Mouse (Mus musculus) cortical plate, adult 2 months (tissue): ENCODE data around the gene Eif5a. TPM values are rescaled to one million over a fixed set of nuclear protein-coding genes. Genes with fewer than 3 reads are reported as not detected.
"Not testable (repeated sequence)": the region's sequence is repeated elsewhere in the genome, so short reads cannot be mapped to it uniquely, and the experiment has no call there.

Experiments used
- H3K27ac ChIP-seq: fragments of 200-500 bp; 2 replicates; pipeline ENCODE4 v1.5.1; 2012; ENCODE audit warnings: low read length, control low read depth, inconsistent platforms; ENCODE audit not compliant: insufficient read depth
- H3K4me1 ChIP-seq: fragments of 200-500 bp; 2 replicates; pipeline ENCODE4 v1.6.1; 2011; ENCODE audit warnings: low read length; ENCODE audit not compliant: control insufficient read depth, insufficient read depth
- H3K4me3 ChIP-seq: fragments of 200-500 bp; 2 replicates; pipeline ENCODE4 v1.5.1; 2011; ENCODE audit warnings: mild to moderate bottlenecking, low read length, control low read depth; ENCODE audit not compliant: insufficient read depth
- CTCF ChIP-seq: fragments of 200-500 bp; IDR thresholded peaks from 2 replicates; pipeline ENCODE4 v1.5.1; 2011; ENCODE audit warnings: mild to moderate bottlenecking, control low read depth, low read length; ENCODE audit not compliant: insufficient read depth; ENCODE audit errors: extremely low read depth
- POLR2A ChIP-seq: fragments of 200-500 bp; IDR thresholded peaks from 2 replicates; pipeline ENCODE4 v1.6.1; 2011; ENCODE audit warnings: mild to moderate bottlenecking, low read length, control low read depth; ENCODE audit not compliant: insufficient read depth; ENCODE audit errors: extremely low read depth
- polyA plus RNA-seq: library from polyadenylated mRNA; depleted of rRNA; stranded (reverse); fragments of >200 nt; gene quantifications from 2 replicates; pipeline ENCODE4 v1.2.3, GENCODE M21; 2012

Gene Eif5a
- polyA plus RNA-seq, 1 experiment = 581 TPM

DNA sequence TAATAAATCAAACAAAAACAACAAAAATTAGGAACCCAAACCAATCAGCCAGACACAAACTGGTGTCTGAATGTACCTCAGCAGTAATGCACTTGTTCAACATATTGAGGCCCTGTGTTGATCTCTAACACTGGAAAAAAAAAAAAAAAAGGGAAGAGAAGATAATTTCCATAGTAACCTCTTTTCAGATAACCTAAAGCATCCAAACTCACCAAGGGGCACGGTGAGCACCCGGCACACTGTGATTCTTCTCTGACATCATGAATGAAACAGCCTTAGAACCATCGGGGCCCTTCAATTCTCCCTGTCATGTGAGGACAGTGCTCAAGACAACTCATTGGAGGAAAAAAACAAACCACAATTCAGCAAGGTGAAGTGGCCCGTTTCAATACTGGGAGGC is 8.0 kb upstream of the Eif5a start:
- TF ChIP-seq CTCF = no peak
- TF ChIP-seq POLR2A = no peak
- no peak overlapping the region for H3K4me3 ChIP-seq
- H3K4me1 ChIP-seq = no peaks in the 10 kb centered on the region
- no peak overlapping the region for H3K27ac ChIP-seq

- no peak for TF ChIP-seq CTCF
- TF ChIP-seq POLR2A = no peak
- H3K4me1 ChIP-seq = no peaks in the 10 kb centered on the region
- H3K27ac ChIP-seq = no peak overlapping the region
- H3K4me3 ChIP-seq = no peak overlapping the region
Measured at GRCm38 (mm10) chr11:69927501-69927900, 5.7 kb upstream of the Eif5a start.

- Histone ChIP-seq H3K4me3 (no peak overlapping the region), H3K4me1 (peaks cover 1% of the 10 kb centered on the region), H3K27ac (no peak overlapping the region)
- TF ChIP-seq POLR2A (no peak), CTCF (no peak)
Measured at GRCm38 (mm10) chr11:69922796-69923195, 1.0 kb upstream of the Eif5a start.

- TF ChIP-seq CTCF (no peak), POLR2A (no peak)
- Histone ChIP-seq H3K4me3 (peak overlapping the region; percentile 54), H3K4me1 (peaks cover 1% of the 10 kb centered on the region), H3K27ac (peak overlapping the region; percentile 26; the same call in 1 of the 2 replicates)
Measured at GRCm38 (mm10) chr11:69922012-69922756, 426 bp upstream of the Eif5a start.

GRCm38 (mm10) chr11:69920266-69921031 is 1.3 kb downstream of the Eif5a start:
- H3K4me1 ChIP-seq = peaks cover 1% of the 10 kb centered on the region
- peak overlapping the region; percentile 52 for H3K4me3 ChIP-seq
- H3K27ac ChIP-seq = peak overlapping the region; percentile 92
- TF ChIP-seq CTCF (no peak), POLR2A (no peak)

DNA sequence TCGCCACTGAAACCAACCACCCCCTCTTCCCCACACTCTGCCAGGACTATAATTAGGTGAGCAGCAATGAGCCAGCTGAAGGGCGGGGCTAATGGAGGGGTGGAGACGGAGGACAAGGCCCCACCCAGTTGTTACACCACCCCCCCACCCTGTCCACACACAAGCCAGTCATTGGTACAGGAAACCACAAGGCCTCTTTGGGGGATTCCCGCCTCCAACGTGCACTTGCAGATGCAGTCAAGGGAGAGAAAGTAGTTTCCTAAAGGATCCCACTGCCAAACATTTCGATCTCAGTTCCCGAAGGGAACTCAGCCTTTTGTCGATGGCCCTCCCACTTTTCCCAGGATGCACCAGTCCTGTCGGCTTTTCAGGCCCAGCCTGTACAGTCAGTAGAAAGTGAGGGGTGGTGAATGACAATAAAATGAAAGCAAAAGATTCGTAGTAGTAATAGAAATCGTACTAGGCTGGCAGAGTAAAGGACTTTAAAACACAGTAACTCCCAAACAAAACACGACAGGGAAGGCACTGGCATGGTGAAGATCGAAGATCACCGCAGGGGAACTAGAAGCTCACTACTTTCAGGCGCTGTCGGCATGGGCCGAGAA is 2.0 kb downstream of the Eif5a start:
- no peak for TF ChIP-seq CTCF
- no peak for TF ChIP-seq POLR2A
- H3K4me3 ChIP-seq = peak overlapping the region; percentile 52
- H3K4me1 ChIP-seq = peaks cover 4% of the 10 kb centered on the region
- peak overlapping the region; percentile 10; the same call in 1 of the 2 replicates for H3K27ac ChIP-seq

GRCm38 (mm10) chr11:69919053-69919452 is 2.7 kb downstream of the Eif5a start:
- H3K27ac ChIP-seq = no peak overlapping the region
- no peak overlapping the region; the same call in 1 of the 2 replicates for H3K4me3 ChIP-seq
- TF ChIP-seq POLR2A = no peak
- no peak for TF ChIP-seq CTCF
- H3K4me1 ChIP-seq = peaks cover 4% of the 10 kb centered on the region

- H3K27ac ChIP-seq = no peak overlapping the region
- no peak overlapping the region for H3K4me3 ChIP-seq
- H3K4me1 ChIP-seq = peaks cover 4% of the 10 kb centered on the region
- TF ChIP-seq POLR2A = no peak
- no peak for TF ChIP-seq CTCF
Measured at GRCm38 (mm10) chr11:69918118-69918517, 3.6 kb downstream of the Eif5a start.

DNA sequence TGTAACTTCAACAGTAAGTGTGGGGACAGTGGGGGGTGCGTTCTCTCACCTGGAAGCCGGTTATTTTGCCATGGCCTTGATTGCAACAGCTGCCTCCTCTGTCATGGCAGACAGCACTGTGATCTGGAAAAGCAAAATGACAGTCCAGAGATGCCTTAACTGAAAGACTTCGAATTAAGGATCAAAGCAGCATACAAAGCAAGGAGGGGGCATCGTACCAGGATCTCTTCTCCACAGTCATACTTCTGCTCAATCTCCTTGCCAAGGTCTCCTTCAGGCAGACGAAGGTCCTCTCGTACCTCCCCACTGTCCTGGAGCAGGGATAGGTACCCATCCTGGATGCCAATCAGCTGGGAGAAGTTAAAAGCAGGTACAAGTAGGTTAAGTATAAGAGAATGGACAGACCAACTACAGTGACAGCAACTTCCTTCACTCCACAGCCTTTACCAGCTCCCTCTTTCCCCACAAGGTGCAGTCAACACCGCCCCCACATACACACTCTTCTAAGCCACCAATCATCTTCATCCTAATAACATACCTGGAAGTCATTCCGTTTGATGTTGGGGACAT is 4.3 kb downstream of the Eif5a start:
- Histone ChIP-seq H3K4me3 (no peak overlapping the region), H3K4me1 (peaks cover 4% of the 10 kb centered on the region), H3K27ac (no peak overlapping the region)
- TF ChIP-seq POLR2A (no peak), CTCF (no peak)

DNA sequence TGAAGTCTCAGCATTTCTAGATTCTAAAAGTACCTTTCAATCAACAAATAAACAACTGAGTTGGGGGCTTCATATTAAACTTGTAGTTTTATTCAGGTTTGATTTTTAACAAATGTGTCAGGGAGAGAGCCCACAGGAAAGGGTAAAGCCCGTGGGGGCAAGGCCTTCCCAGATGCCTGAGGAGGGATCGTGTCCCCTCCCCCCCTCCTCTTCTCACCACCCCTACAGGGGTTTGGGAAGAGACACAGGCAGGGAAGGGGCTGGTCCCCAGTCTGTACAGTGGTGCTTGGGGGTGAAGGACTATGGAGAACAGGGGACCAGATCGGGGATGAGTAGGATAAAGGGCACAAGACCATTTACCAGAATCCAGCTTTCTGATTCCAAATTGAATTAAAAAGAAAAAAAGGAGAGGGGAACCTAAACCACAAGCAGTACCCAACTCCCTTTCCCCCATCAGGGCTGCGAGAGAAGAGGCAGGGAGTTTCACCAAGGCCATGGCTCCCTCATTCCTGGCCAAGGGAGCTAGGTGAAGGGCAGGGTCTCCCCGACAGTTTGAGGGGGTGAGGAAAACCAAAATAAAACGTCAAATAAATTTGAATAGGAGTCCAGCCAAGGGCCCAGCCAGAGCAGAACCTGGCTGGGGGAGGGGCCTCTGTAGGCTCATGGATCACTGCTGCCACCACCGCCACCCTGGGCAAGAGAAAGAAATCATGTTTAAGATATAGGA is 4.9 kb downstream of the Eif5a start:
- H3K27ac ChIP-seq, H3K4me3 ChIP-seq, H3K4me1 ChIP-seq: not testable (repeated sequence)
